Mouse (Mus musculus): ENCODE measurements at regions not wholly inside any gene's neighbourhood (a gene's known extent, or its start where the extent isn't known, plus 50 kb on each side); places are given as distances from the start of the nearest gene placed in this dataset.

DNA sequence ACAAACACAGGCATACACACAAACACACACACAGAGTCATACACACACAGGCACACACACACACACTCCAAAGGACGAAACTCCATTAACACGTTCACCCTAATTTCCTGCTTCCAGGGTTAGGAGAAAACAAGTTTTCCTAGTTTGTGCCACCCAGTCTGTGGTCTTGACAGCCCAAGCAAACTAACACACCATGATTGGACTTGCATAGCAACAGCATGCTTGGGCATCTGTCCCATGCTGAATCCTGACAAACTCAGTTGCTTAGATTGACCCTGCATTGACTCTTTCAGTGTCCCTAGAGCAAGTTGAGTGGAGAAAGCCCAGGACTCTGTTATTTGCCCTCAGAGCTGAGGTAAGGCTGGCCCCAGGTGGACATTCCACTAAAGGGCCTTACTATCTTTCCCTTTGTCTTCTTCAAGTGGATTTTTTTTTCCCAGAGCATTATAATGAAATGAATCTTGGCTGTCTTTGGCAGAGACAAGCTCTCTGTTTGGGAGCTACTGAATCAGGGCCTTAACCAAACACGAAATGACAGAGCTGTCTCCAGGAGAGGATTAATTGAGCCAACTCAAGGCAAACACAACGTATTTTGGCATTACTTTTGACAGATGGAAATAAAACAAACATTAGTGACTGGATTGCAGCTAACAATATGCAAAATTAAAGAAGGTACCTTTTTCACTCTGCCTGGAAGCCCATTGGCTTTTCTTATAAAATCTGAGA is 581.1 kb upstream of the Cdh5 start:
- TF ChIP-seq ZNF384 (IDR thresholded peaks at IDR 0.05; ENCODE audit: low read depth, low read length) = no peak
- no peak for TF ChIP-seq ZC3H11A (IDR thresholded peaks at IDR 0.05; ENCODE audit: borderline replicate concordance, low read depth, low read length)
- TF ChIP-seq CHD2 (IDR thresholded peaks at IDR 0.05; ENCODE audit: low read depth, low read length) = no peak
